Mouse (Mus musculus): ENCODE results near the gene Vwde. TPM values are rescaled to one million over a fixed set of nuclear protein-coding genes. Genes with fewer than 3 reads are reported as not detected.

The Vwde gene
- not detected for polyA plus RNA-seq (2014; fragmentation: Illumina TruSeq; extraction: RNeasy Lipid Tissue Mini Kit (QIAGEN cat#74804); ENCODE audit: low read depth, low replicate concordance)

GRCm38 (mm10) chr6:13224596-13225227, at the start of gene Vwde:
TSS of gene Vwde (minus strand) at chr6:13224965.

Other genes starting within 250 kb of the Vwde start
- 85.1 TPM for gene Tmem106b, start 155.2 kb downstream of the Vwde start, polyA plus RNA-seq (2014; fragmentation: Illumina TruSeq; extraction: RNeasy Lipid Tissue Mini Kit (QIAGEN cat#74804); ENCODE audit: low read depth, low replicate concordance)

Measured in testis, adult 10 weeks (tissue).